Mouse (Mus musculus): ENCODE results near the gene Gm27021. TPM values are rescaled to one million over a fixed set of nuclear protein-coding genes. Genes with fewer than 3 reads are reported as not detected.

Gene Gm27021
- polyA plus RNA-seq, 1 experiment from 2014 or later: 3.2 TPM

DNA sequence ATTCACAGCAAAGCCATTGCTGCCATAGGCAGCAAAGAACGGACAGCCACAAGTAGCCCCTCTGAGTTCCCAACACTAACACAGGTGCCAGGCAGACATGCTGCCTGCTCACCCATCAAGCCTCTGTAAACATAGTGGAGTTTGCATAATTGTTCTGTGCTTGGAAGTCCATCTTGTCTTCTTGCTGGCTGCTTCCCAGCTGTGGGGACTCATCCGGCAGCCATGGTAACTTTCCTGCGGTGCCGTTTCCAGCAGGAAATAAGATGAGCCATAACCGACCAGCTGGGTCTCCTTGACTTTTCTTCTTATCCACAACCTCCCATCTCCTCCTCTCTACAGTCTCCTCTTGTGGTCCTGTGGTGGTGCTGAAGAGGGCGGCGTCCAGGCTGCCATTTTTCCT is 30.5 kb upstream of the Gm27021 start:
- Histone ChIP-seq H3K4me1 (0 out of 2 replicates have a peak, but pooled peaks cover 5% of the 10 kb centered on the region), H3K9ac (no peak overlapping the region), H3K27ac (no peak overlapping the region), H3K4me3 (no peak overlapping the region), H3K9me3 (no peaks in the 10 kb centered on the region), H3K4me2 (replicated peaks) (no peak overlapping the region), H3K36me3 (no peaks in the 10 kb centered on the region), H3K27me3 (no peaks in the 10 kb centered on the region)
- WGBS: 89% methylated on average over 7 of the region's 7 CpGs
- ATAC-seq (ENCODE audit: insufficient number of reproducible peaks, insufficient read depth, low FRiP score, low TSS enrichment): no peak

DNA sequence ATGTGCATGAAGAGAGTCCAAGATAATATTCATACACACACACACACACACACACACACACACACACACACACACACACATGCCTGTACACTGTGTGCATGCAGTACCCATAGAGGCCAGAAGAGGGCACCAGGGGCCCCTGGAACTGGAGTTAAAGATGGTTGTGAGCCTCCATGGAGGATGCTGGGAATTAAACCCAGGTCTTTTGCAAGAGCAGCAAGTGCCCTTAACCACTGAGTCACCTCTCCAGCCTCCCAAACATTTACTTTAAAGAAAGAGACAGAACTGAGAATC is 30.0 kb upstream of the Gm27021 start:
- no peak overlapping the region for H3K27ac ChIP-seq
- no peaks in the 10 kb centered on the region for H3K36me3 ChIP-seq
- H3K4me2 ChIP-seq (replicated peaks): no peak overlapping the region
- 0 out of 2 replicates have a peak, but pooled peaks cover 5% of the 10 kb centered on the region for H3K4me1 ChIP-seq
- no peak overlapping the region for H3K4me3 ChIP-seq
- H3K9ac ChIP-seq: no peak overlapping the region
- ATAC-seq (ENCODE audit: insufficient number of reproducible peaks, insufficient read depth, low FRiP score, low TSS enrichment): no peak
- H3K9me3 ChIP-seq: no peaks in the 10 kb centered on the region
- H3K27me3 ChIP-seq: no peaks in the 10 kb centered on the region

DNA sequence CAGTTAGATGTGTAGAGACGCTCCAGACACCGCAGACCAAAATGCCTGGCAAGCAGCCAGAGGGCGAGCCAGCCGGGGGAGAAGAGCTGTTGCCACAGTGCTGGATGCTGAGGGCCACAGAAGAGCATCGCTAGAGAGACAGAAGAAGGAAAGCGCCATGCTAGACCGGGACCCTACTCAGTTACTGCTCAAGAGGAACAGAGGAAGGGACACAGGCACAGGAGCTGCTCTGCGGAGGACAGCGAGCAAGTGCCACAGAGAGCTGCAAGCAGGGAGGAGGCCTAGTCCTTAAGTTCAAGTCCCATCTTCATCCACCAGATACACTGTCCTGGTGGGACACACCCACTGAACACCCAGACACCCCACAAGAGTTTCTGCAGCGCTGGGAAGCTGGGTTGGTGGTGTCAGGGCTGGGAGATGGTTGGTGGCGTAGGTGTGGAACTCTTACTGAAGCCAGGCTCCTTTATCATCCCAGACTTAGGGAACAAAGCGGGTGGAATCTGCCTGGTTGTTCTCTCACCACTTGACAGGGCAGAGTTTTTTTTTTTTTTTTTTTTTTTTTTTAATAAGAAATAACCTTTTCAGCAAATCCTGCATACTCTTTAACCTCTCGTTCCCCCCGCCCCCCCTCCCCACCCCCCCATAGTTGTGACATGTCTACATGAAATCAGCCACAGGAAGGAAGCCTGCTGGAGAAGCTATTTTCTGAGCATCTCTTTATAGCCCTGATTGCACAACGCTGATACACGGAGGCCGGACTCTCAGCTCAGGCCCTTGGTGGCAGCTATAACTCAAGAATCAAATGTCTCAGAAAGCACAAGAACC is 29.5 kb upstream of the Gm27021 start:
- H3K36me3 ChIP-seq: no peaks in the 10 kb centered on the region
- no peak for ATAC-seq (ENCODE audit: insufficient number of reproducible peaks, insufficient read depth, low FRiP score, low TSS enrichment)
- H3K4me3 ChIP-seq: no peak overlapping the region
- H3K4me1 ChIP-seq: 0 out of 2 replicates have a peak, but pooled peaks cover 5% of the 10 kb centered on the region
- H3K4me2 ChIP-seq (replicated peaks): no peak overlapping the region
- H3K9ac ChIP-seq: no peak overlapping the region
- no peak overlapping the region for H3K27ac ChIP-seq
- no peaks in the 10 kb centered on the region for H3K9me3 ChIP-seq
- H3K27me3 ChIP-seq: no peaks in the 10 kb centered on the region
- 82% methylated on average over 17 of the region's 17 CpGs for WGBS

DNA sequence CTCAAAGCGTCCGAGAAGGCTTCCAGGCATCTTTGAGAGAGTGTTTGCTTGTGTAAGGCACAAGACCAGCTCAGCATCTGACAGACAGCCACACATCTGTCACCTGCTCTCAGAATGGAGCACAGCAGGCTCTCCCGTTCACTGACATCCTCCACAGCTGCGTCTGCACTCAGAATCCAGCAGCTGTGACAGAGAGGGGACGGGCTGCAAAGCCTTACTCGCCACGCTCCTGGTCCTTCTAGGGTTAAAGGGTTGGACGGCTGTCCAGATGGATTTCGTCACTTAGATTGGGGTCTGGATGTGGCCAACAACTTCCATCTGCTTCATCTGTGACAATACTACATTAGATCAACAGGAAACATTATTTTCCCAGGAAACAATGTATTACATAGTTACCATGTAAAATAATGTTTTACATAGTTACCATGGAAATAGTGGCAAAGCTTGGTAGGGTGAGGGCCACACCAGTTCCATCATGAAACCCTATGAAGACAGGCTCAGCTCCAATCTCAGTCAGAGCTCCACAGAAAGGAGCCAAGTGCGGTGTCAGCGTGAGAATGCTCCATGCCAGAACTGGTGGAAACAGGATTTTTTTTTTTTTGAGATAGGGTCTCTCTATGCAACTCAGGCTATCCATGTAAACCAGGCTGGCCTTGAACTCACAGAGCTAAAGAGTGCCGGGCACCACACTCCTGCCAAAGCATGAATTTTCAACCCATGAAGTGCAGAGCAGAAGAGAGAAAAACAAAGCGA is 28.7 kb upstream of the Gm27021 start:
- no peak for ATAC-seq (ENCODE audit: insufficient number of reproducible peaks, insufficient read depth, low FRiP score, low TSS enrichment)
- WGBS: 58% methylated on average over 13 of the region's 13 CpGs
- Histone ChIP-seq H3K4me3 (no peak overlapping the region), H3K9ac (no peak overlapping the region), H3K36me3 (no peaks in the 10 kb centered on the region), H3K27ac (no peak overlapping the region), H3K9me3 (no peaks in the 10 kb centered on the region), H3K4me2 (replicated peaks) (no peak overlapping the region), H3K27me3 (no peaks in the 10 kb centered on the region), H3K4me1 (0 out of 2 replicates have a peak, but pooled peaks cover 5% of the 10 kb centered on the region)

DNA sequence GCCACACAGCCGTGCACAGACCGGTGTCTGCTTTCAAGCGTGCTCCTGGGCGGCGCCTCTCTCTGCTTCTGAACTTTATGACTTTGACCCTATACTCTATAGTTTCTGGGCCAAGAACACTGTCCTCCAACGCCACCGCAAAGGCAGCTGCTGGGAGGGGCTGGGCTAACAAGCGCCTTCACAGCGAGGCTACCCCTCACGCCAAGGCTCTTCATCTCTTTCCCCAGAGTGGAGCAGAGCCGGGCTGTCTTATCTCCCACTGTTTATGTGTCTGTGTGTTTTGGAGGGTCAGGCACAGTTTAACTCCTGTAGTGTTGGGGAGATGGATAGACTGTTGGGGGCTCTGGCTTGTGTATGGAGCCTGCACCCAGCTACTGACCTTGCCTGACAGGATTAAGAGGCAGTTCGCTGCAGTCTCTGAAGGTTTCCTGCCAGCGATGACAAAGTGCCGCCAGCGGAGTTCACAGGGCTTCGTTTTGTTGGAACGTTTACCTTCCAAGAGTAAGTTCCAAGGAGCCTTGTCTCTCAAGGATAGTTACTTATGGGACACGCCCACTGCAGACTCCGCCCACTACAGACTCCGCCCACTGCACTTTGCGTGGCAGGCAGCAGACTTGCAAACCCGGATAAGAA is 26.1 kb upstream of the Gm27021 start:
- no peak for ATAC-seq (ENCODE audit: insufficient number of reproducible peaks, insufficient read depth, low FRiP score, low TSS enrichment)
- 0 out of 2 replicates have a peak, but pooled peaks cover 5% of the 10 kb centered on the region for H3K4me1 ChIP-seq
- H3K36me3 ChIP-seq: no peaks in the 10 kb centered on the region
- no peaks in the 10 kb centered on the region for H3K9me3 ChIP-seq
- no peak overlapping the region for H3K27ac ChIP-seq
- H3K4me3 ChIP-seq: no peak overlapping the region
- no peak overlapping the region for H3K4me2 ChIP-seq (replicated peaks)
- no peak overlapping the region; the same call in 1 of the 2 replicates for H3K9ac ChIP-seq
- no peaks in the 10 kb centered on the region for H3K27me3 ChIP-seq
- 53% methylated on average over 22 of the region's 22 CpGs for WGBS

DNA sequence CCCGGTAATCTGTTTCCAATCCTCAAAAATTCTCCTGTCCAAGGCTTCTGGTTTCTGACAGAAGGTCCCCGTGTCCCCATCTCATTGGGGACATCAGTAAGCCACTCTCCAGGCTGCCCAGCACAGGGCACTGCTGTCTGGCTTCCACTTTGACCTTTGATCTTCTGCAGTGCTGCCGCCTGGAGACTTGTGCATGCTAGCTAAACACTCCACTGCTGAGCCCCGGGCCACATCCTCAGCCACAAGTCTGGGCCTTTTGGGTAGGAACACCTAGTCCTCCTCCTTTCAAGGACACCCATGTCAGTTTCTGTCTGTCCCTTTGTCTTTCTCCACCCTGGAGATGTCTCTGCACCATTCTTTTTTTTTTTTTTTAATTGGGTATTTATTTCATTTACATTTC is 25.1 kb upstream of the Gm27021 start:
- H3K4me1 ChIP-seq: 0 out of 2 replicates have a peak, but pooled peaks cover 5% of the 10 kb centered on the region
- no peaks in the 10 kb centered on the region for H3K36me3 ChIP-seq
- no peak for ATAC-seq (ENCODE audit: insufficient number of reproducible peaks, insufficient read depth, low FRiP score, low TSS enrichment)
- H3K4me2 ChIP-seq (replicated peaks): no peak overlapping the region
- H3K9me3 ChIP-seq: no peaks in the 10 kb centered on the region
- no peak overlapping the region for H3K27ac ChIP-seq
- no peaks in the 10 kb centered on the region for H3K27me3 ChIP-seq
- H3K4me3 ChIP-seq: no peak overlapping the region
- no peak overlapping the region for H3K9ac ChIP-seq
- 47% methylated on average over 4 of the region's 4 CpGs for WGBS

DNA sequence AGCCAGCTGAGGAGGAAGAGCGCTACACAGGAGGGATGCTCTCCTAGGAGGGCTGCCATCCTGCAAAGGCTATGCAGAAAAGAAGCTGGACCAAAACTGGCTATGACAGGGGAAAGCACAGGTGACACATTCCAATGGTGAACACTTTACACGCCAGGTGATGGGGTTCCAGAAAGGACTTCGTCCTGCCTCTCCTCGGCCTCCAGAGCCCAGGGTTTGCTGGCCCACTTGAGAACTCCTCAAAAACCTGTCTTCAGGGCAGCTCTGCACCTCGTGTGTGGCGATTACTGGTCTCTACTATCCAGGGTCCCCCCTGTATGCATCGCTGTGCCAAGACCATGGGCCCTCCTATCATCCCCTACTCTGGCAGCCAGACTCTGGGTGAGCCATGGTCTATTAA is 20.6 kb upstream of the Gm27021 start:
- H3K9ac ChIP-seq: no peak overlapping the region
- 87% methylated on average over 7 of the region's 7 CpGs for WGBS
- no peaks in the 10 kb centered on the region for H3K36me3 ChIP-seq
- H3K27me3 ChIP-seq: no peaks in the 10 kb centered on the region
- H3K27ac ChIP-seq: no peak overlapping the region
- peaks cover 21% of the 10 kb centered on the region; the same call in 1 of the 2 replicates for H3K4me1 ChIP-seq
- H3K9me3 ChIP-seq: no peaks in the 10 kb centered on the region
- no peak overlapping the region for H3K4me2 ChIP-seq (replicated peaks)
- no peak overlapping the region for H3K4me3 ChIP-seq
- ATAC-seq (ENCODE audit: insufficient number of reproducible peaks, insufficient read depth, low FRiP score, low TSS enrichment): no peak

DNA sequence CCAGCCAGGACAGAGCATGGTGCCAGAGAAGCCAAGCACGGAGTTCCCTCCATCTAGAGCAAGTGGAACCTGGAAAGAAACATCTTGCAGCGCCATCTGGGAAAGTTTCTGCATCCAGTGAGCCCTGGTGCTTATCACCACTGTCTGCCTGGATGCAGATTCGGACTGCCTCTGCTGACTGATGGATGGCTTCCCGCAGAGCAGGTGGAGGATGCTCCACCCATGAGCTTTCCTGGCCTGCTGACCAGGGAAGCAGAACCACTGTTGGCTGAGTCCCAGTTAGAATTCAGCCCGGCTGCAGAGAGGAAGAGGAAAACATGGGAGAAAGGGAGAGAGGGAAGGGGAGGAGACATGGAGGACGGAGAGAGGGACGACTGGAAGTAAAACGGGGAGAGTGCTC is 19.9 kb upstream of the Gm27021 start:
- no peak overlapping the region for H3K9ac ChIP-seq
- peaks cover 21% of the 10 kb centered on the region; the same call in 1 of the 2 replicates for H3K4me1 ChIP-seq
- 80% methylated on average over 8 of the region's 8 CpGs for WGBS
- H3K4me2 ChIP-seq (replicated peaks): no peak overlapping the region
- no peaks in the 10 kb centered on the region for H3K9me3 ChIP-seq
- H3K27ac ChIP-seq: no peak overlapping the region
- no peaks in the 10 kb centered on the region for H3K36me3 ChIP-seq
- no peak for ATAC-seq (ENCODE audit: insufficient number of reproducible peaks, insufficient read depth, low FRiP score, low TSS enrichment)
- H3K4me3 ChIP-seq: no peak overlapping the region
- no peaks in the 10 kb centered on the region for H3K27me3 ChIP-seq

DNA sequence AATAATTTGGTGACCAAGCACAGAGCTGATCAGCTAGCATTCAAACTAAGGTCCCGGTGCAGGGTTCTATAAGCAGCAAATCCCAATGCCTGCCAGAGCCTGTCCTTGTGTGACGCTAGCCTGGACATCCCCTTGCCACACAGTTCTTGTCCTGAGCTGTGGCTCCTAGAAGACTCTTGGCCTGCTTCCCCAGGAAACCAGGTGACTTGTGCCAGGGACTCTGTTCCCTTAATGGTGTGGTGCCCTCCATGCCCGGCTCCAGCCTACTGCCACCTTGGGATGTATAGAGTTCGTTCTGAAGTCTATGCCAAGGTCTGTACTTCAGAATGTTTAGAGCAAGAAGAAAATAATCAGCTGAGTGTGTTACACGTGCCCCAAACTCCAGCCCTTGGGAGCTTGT is 18.7 kb upstream of the Gm27021 start:
- no peaks in the 10 kb centered on the region for H3K36me3 ChIP-seq
- H3K4me3 ChIP-seq: no peak overlapping the region
- peaks cover 21% of the 10 kb centered on the region; the same call in 1 of the 2 replicates for H3K4me1 ChIP-seq
- no peaks in the 10 kb centered on the region for H3K27me3 ChIP-seq
- 78% methylated on average over 5 of the region's 5 CpGs for WGBS
- no peak for ATAC-seq (ENCODE audit: insufficient number of reproducible peaks, insufficient read depth, low FRiP score, low TSS enrichment)
- no peak overlapping the region for H3K9ac ChIP-seq
- no peak overlapping the region for H3K27ac ChIP-seq
- H3K9me3 ChIP-seq: no peaks in the 10 kb centered on the region
- no peak overlapping the region for H3K4me2 ChIP-seq (replicated peaks)

DNA sequence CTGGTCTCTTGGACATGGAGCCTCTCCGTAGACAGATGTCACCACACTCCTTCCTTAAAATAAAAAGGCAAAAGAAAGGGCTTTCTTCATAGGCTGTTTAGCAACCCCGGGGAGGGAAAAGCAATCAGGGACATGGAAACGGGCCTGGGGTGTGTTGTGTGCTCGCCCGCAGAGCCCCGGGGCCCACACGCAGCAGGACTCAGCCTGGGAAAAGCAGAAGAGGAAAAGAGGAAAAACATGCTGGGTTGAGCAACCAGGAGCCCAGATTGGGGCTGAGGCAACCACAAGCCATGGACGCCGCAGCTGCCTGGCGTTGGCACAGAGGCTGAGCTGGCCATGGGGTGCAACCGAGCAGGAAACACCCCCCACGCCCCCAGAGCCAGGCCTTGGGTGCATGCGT is 18.2 kb upstream of the Gm27021 start:
- Histone ChIP-seq H3K9ac (no peak overlapping the region), H3K9me3 (no peaks in the 10 kb centered on the region), H3K27me3 (no peaks in the 10 kb centered on the region), H3K4me1 (peaks cover 21% of the 10 kb centered on the region; the same call in 1 of the 2 replicates), H3K4me2 (replicated peaks) (no peak overlapping the region), H3K27ac (no peak overlapping the region), H3K36me3 (no peaks in the 10 kb centered on the region), H3K4me3 (no peak overlapping the region)
- no peak for ATAC-seq (ENCODE audit: insufficient number of reproducible peaks, insufficient read depth, low FRiP score, low TSS enrichment)
- 85% methylated on average over 13 of the region's 13 CpGs for WGBS

DNA sequence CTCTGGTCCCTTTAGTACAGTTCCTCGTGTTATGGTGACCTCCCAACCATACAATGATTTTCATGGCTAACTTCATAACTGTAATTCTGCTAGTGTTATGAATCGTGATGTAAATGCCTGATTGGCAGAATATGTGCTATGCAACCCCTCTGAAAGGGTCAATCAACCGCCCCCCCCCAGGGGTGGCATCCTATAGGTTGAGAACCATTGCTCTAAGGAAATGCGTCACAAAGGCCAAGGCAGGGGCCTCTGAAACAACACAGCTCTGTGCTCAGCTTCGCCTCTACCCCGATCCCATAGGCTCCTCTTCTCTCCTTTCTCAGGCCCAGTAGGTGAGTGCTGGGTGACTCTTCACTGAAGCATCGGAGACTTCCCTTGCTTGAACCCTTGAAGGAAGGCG is 17.7 kb upstream of the Gm27021 start:
- Histone ChIP-seq H3K36me3 (no peaks in the 10 kb centered on the region), H3K27ac (peak overlapping the region; percentile 60; the same call in 1 of the 2 replicates), H3K9me3 (no peaks in the 10 kb centered on the region), H3K9ac (no peak overlapping the region), H3K4me3 (no peak overlapping the region), H3K4me2 (replicated peaks) (no peak overlapping the region), H3K4me1 (peaks cover 21% of the 10 kb centered on the region; the same call in 1 of the 2 replicates), H3K27me3 (no peaks in the 10 kb centered on the region)
- WGBS: 75% methylated on average over 8 of the region's 8 CpGs
- ATAC-seq (ENCODE audit: insufficient number of reproducible peaks, insufficient read depth, low FRiP score, low TSS enrichment): no peak
